ENCODE assay signal across 19 mouse cellular contexts in the genomic region with DNA sequence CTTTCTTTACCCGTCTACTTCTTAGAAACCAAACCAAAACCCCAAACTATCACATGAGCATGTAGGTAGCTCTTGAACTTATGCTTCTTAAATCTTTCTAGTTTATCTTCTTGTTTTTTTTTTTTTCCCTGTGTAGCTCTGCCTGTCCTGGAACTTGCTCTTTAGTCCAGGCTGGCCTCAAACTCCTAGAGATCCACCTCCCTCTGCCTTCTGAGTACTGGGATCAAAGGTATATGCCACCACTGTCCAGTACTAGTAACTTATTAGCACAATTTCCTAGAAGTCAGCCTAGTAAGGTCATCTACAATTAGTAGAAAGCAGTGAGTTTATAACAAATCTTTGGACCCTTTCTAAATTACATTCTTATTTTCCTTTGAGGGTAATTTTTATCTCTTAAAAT. TPM values are rescaled to one million over a fixed set of nuclear protein-coding genes. Genes with fewer than 3 reads are reported as not detected.
DNase-seq lines count a peak whose midpoint lies in the region; ATAC-seq and TF ChIP-seq lines count a peak whose summit lies in the region.
"Had no signal": no experiment of that assay in that cellular context is flagged by ENCODE, and none has a peak within 500 bp of the region (broad histone marks: within the 10 kb centered on the region; RNA-seq: fewer than 3 reads in every experiment).

No protein-coding gene starts in this region.

- H3K4me2 ChIP-seq in kidney, embryonic 14.5 days (replicated peaks; ENCODE audit: low read depth, low read length) = no peak overlapping the region
- no peak overlapping the region for H3K4me2 ChIP-seq in liver, postnatal 0 days (ENCODE audit: low read depth, low read length)
- H3K4me2 ChIP-seq in liver, embryonic 11.5 days = no peak overlapping the region
- H3K4me2 ChIP-seq: embryonic facial prominence, embryonic 13.5 days; forebrain, embryonic 12.5 days had no signal

- no peaks in the 10 kb centered on the region for H3K9me3 ChIP-seq in kidney, embryonic 14.5 days (ENCODE audit: control insufficient read depth, low read length)
- no peaks in the 10 kb centered on the region for H3K9me3 ChIP-seq in liver, postnatal 0 days (ENCODE audit: low read length)
- H3K9me3 ChIP-seq in liver, embryonic 11.5 days (ENCODE audit: control insufficient read depth, low read length) = no peaks in the 10 kb centered on the region
- H3K9me3 ChIP-seq: embryonic facial prominence, embryonic 13.5 days; forebrain, embryonic 12.5 days; heart, embryonic 10.5 days had no signal

- peak; percentile 37 to 59 for DNase-seq in kidney, adult 8-10 months
- no peak for DNase-seq in liver, postnatal 0 days
- no peak for DNase-seq in liver, embryonic 11.5 days (ENCODE audit: low spot score)
- DNase-seq in kidney, postnatal 36 days = peak; percentile 29 to 69
- DNase-seq: adrenal gland, adult 2 months; adrenal gland, postnatal 25 days; cerebellum, adult 18-20 months; cerebellum, adult 9-11 months; cerebellum, postnatal 36 days; gastrocnemius, postnatal 10 days; heart, adult 18-20 months; heart, postnatal 10 days; heart, postnatal 4 days had no signal

- TF ChIP-seq EP300 in liver, postnatal 0 days (IDR thresholded peaks at IDR 0.05; ENCODE audit: low read depth) = no peak

- H3K4me1 ChIP-seq in kidney, embryonic 14.5 days (ENCODE audit: control insufficient read depth, insufficient read depth, low read length) = no peaks in the 10 kb centered on the region
- no peaks in the 10 kb centered on the region for H3K4me1 ChIP-seq in liver, postnatal 0 days (ENCODE audit: insufficient read depth)
- H3K4me1 ChIP-seq in liver, embryonic 11.5 days (replicated peaks; ENCODE audit: control insufficient read depth, insufficient read depth, low read length) = no peaks in the 10 kb centered on the region
- H3K4me1 ChIP-seq: embryonic facial prominence, embryonic 13.5 days; forebrain, embryonic 12.5 days; heart, embryonic 10.5 days had no signal

- no peaks in the 10 kb centered on the region for H3K27me3 ChIP-seq in kidney, embryonic 14.5 days (ENCODE audit: control insufficient read depth, insufficient read depth, low read length)
- no peaks in the 10 kb centered on the region for H3K27me3 ChIP-seq in liver, postnatal 0 days (ENCODE audit: insufficient read depth, low read length)
- H3K27me3 ChIP-seq in liver, embryonic 11.5 days (replicated peaks; ENCODE audit: control insufficient read depth, insufficient read depth, low read length) = no peaks in the 10 kb centered on the region
- H3K27me3 ChIP-seq: embryonic facial prominence, embryonic 13.5 days; forebrain, embryonic 12.5 days had no signal

- H3K4me3 ChIP-seq in kidney, embryonic 14.5 days (ENCODE audit: low read length) = no peak overlapping the region
- no peak overlapping the region for H3K4me3 ChIP-seq in liver, postnatal 0 days (ENCODE audit: low read depth, low read length)
- H3K4me3 ChIP-seq in liver, embryonic 11.5 days (ENCODE audit: low read depth, low read length) = no peak overlapping the region
- H3K4me3 ChIP-seq: embryonic facial prominence, embryonic 13.5 days; forebrain, embryonic 12.5 days; heart, embryonic 10.5 days had no signal

- 83% methylated on average over 1 of the region's 1 CpGs for WGBS in kidney, embryonic 14.5 days
- WGBS in liver, postnatal 0 days (ENCODE audit: insufficient replicate concordance) = 82% methylated on average over 1 of the region's 1 CpGs
- 86% methylated on average over 1 of the region's 1 CpGs for whole genome bisulfite sequencing in liver, embryonic 11.5 days

- H3K36me3 ChIP-seq in kidney, embryonic 14.5 days (ENCODE audit: control insufficient read depth, insufficient read depth, low read length) = peaks cover 32% of the 10 kb centered on the region
- H3K36me3 ChIP-seq in liver, postnatal 0 days (replicated peaks; ENCODE audit: insufficient read depth, low read length) = peaks cover 24% of the 10 kb centered on the region
- peaks cover 2% of the 10 kb centered on the region; the same call in 1 of the 2 replicates for H3K36me3 ChIP-seq in liver, embryonic 11.5 days (ENCODE audit: control insufficient read depth, insufficient read depth, low read length)

- no peak overlapping the region for H3K9ac ChIP-seq in kidney, embryonic 14.5 days (ENCODE audit: low read depth, low read length)
- no peak overlapping the region for H3K9ac ChIP-seq in liver, postnatal 0 days (replicated peaks)
- H3K9ac ChIP-seq in liver, embryonic 11.5 days (ENCODE audit: low read depth, low read length) = no peak overlapping the region
- H3K9ac ChIP-seq: embryonic facial prominence, embryonic 13.5 days; forebrain, embryonic 12.5 days had no signal

- TF ChIP-seq CTCF in liver, postnatal 0 days (IDR thresholded peaks at IDR 0.05; ENCODE audit: low read depth) = no peak

- H3K27ac ChIP-seq in kidney, embryonic 14.5 days (ENCODE audit: low read depth, low read length) = no peak overlapping the region
- H3K27ac ChIP-seq in liver, postnatal 0 days (ENCODE audit: low read depth) = 0 out of 2 replicates have a peak overlapping the region, but pooled peaks have one; percentile 16
- no peak overlapping the region for H3K27ac ChIP-seq in liver, embryonic 11.5 days (ENCODE audit: low read depth, low read length)
- H3K27ac ChIP-seq: embryonic facial prominence, embryonic 13.5 days; forebrain, embryonic 12.5 days; heart, embryonic 10.5 days had no signal

- ATAC-seq in kidney, embryonic 14.5 days (ENCODE audit: low FRiP score, low TSS enrichment) = no peak
- ATAC-seq in liver, postnatal 0 days = no peak
- no peak for ATAC-seq in liver, embryonic 11.5 days (replicated peaks; ENCODE audit: low FRiP score)
- ATAC-seq in monocyte, adult 5-6 weeks (replicated peaks; ENCODE audit: insufficient number of reproducible peaks, low FRiP score, low TSS enrichment, poor library complexity, severe bottlenecking) = no peak
- ATAC-seq: forebrain, embryonic 16.5 days had no signal

RNA-seq across cellular contexts. Expression of a gene that starts 37.6 kb away (rescaled TPM):
- polyA plus RNA-seq in kidney, embryonic 14.5 days (2014; fragmentation: Nextera tagmentation; extraction: Ambion mirVana) = 318 and 331 TPM in 2 replicates
- polyA plus RNA-seq in liver, postnatal 0 days (2015; fragmentation: Nextera tagmentation; extraction: Ambion mirVana) = 77.2 and 83.6 TPM in 2 replicates
- 219 and 236 TPM in 2 replicates for polyA plus RNA-seq in liver, embryonic 11.5 days (2014; fragmentation: Nextera tagmentation; extraction: Ambion mirVana)
- total RNA-seq in monocyte, adult 5-6 weeks (2017) = 444 to 467 TPM (median 446 TPM) in 3 replicates

Comparison
In these comparisons a context has a peak if more than half of its experiments do, and no peak if none do; other contexts are left out.
1. DNase-seq: peak in kidney, adult 8-10 months (2 of 2) and kidney, postnatal 36 days (2 of 2); none in liver, postnatal 0 days (single experiment) and liver, embryonic 11.5 days (single experiment).